22 mouse cellular contexts compared by ENCODE assay signal in genomic region chr16:6777506-6778185, GRCm38 (mm10).
"Had no signal": no experiment of that assay in that cellular context is flagged by ENCODE, and none has a peak within 500 bp of the region (broad histone marks: within the 10 kb centered on the region; RNA-seq: fewer than 3 reads in every experiment).

No protein-coding gene starts in this region.

- H3K9me3 ChIP-seq: heart, embryonic 10.5 days; heart, embryonic 12.5 days; hindbrain, embryonic 10.5 days; hindbrain, embryonic 12.5 days; intestine, embryonic 15.5 days; limb, embryonic 10.5 days; limb, embryonic 12.5 days had no signal

- DNase-seq: gastrocnemius, postnatal 25 days; heart, postnatal 10 days; heart, postnatal 4 days; kidney, adult 18-20 months; kidney, adult 8-10 months; kidney, postnatal 10 days; kidney, postnatal 25 days; kidney, postnatal 4 days; liver had no signal

- H3K27ac ChIP-seq: heart, embryonic 10.5 days; hindbrain, embryonic 10.5 days; hindbrain, embryonic 12.5 days; hindbrain, embryonic 14.5 days; intestine, embryonic 15.5 days; layer of hippocampus, adult 2 months; left cerebral cortex, adult 2 months; limb, embryonic 10.5 days; limb, embryonic 12.5 days had no signal

- H3K4me1 ChIP-seq: heart, embryonic 10.5 days; heart, embryonic 12.5 days; hindbrain, embryonic 10.5 days; hindbrain, embryonic 12.5 days; intestine, embryonic 15.5 days; limb, embryonic 10.5 days; limb, embryonic 12.5 days had no signal

- H3K9ac ChIP-seq: heart, embryonic 12.5 days; hindbrain, embryonic 12.5 days; hindbrain, embryonic 14.5 days; intestine, embryonic 15.5 days; limb, embryonic 12.5 days had no signal

- H3K4me3 ChIP-seq: heart, embryonic 10.5 days; heart, embryonic 12.5 days; hindbrain, embryonic 10.5 days; hindbrain, embryonic 12.5 days; intestine, embryonic 15.5 days; layer of hippocampus, adult 2 months; left cerebral cortex, adult 2 months; limb, embryonic 10.5 days; limb, embryonic 12.5 days had no signal

- H3K4me2 ChIP-seq: heart, embryonic 12.5 days; hindbrain, embryonic 12.5 days; hindbrain, embryonic 14.5 days; intestine, embryonic 15.5 days; limb, embryonic 12.5 days; liver, embryonic 11.5 days had no signal

- H3K27me3 ChIP-seq: heart, embryonic 12.5 days; hindbrain, embryonic 12.5 days; intestine, embryonic 15.5 days; limb, embryonic 12.5 days had no signal

- H3K36me3 ChIP-seq: heart, embryonic 10.5 days; heart, embryonic 12.5 days; hindbrain, embryonic 10.5 days; hindbrain, embryonic 12.5 days; intestine, embryonic 15.5 days; limb, embryonic 10.5 days; limb, embryonic 12.5 days had no signal

- ATAC-seq: inflammation-experienced regulatory T-cells, adult 6 months; intestine, embryonic 15.5 days; intestine, postnatal 0 days had no signal
